Mouse (Mus musculus): Measurements from ENCODE around the gene Mre11a. TPM values are rescaled to one million over a fixed set of nuclear protein-coding genes. Genes with fewer than 3 reads are reported as not detected.

Gene Mre11a
- 5.7 and 6.2 TPM in 2 replicates for polyA plus RNA-seq (2012; rRNA removed)

DNA sequence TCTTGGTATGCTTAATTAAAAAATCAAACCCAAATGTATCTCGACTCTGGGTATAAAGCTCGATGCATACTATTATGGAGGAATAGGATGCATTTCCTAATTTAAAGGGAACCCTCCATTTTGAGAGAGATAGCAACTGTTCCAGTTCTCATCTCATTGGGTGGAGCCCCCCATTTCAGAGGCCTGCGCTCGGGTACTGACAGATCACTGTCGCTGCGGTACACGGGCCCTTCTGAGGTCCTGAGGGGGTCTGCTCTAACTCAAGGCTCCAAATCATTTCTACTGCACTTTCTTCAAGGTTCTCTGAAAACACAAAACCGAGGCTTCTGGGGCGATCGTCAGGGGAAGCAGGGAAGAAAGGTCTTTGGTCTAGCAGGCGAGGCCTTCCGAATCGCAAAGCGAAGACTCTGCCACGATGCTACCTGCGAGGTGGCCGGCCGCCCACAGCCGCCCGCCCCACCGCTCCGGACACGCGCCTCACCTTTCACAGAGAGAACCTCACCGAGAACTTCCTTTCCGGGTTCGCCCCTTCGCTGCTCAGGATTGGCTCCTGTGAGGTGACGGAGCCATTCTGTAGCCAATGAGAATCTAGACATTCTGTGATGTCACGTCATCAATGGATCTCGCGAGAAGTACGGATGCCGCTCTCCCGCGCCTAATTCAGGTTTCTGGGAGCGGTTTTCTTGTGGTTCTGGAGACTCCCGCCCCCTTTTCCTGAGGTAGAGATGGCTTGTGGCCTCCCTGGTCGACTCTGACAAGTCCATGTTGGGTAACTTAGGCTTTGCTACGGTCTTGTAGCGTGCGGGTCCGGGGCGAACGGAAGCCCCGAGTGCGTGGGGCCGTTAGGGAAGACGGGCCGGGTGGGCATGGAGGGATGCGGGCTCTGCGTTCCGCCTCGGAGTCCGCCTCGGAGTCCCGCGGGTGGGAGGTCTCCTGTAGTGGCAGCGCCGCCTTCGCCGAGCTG is at the start of gene Mre11a, which contains the start of gene Ankrd49:
Mre11a (plus strand) TSS at position 616 of the 964 bp plus-strand sequence.
Ankrd49 (minus strand) TSS at position 818 of the 964 bp plus-strand sequence.
- peak; percentile 92 to 96 for DNase-seq (ENCODE audit: extremely low spot score in 1 of 2, low spot score in 1 of 2)

DNA sequence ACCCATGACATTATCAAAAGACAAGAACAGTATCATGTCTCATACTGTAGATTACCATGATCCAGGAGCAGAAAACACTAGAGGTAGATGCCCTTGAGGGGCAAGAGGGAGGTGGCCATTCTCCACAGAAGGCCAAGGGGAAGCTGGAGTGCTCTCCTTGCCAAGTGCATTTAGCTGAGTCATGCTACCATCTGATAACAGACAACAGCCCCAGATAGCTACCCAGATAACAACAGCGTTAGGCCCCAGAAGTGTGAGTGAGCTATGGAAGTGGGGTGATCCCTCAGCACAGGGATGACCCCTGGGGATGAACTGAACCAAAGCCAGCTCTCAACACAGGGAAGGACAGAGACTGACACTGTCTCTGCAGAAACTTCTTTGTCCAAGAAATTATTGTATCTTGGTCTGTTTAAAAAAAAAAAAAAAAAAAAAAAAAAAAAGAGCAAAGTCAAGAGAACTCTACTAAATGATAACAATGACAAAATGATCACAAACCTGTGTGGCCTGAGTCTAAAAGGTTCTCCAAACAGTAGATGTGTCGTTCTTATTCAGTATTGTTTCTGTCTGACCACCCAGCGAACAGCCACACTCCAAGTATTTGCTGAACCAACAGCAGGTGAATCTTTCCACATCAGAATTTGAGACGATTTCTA is 44.8 kb upstream of the Mre11a start:
- no peak for DNase-seq (ENCODE audit: extremely low spot score in 1 of 2, low spot score in 1 of 2)

DNA sequence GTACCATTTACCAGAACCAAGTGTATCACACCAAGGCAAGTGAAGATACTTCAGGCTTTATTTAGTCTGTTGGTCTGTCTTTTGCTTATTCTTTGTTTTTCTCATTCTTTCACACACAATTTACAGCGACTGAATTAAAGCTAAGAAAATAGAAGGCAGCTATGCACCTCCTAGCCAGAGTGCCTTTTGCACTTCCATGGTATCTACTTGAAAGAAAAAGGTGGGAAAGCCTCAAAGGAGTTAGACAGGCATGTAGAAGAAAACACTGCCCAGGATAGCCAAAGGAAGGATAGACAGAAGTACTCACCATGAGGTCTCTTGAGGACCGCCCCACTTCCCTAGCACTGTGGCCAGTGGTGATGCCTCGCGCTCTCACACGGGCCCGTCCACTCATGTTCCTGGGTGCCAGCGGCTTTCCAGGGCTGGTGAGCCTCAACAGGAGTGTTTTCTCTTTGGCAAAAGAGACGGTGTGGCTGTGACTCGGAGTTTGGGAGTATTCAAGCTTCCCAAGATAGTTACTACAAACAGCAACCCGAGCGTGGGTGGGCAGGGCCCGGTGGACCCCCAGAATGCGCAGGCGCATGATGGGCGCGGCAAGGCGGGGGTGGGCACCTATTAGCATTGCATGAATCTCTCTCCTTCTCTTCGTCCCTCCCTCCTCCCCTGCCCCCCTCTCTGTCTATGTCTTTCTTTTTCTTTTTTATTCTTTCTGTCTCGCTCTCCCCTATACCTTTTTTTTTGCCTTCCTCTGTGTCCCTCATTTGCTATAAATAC is 44.1 kb upstream of the Mre11a start, which contains the start of gene Piwil4:
Piwil4 (minus strand) TSS at position 583 of the 774 bp plus-strand sequence.
- DNase-seq (ENCODE audit: extremely low spot score in 1 of 2, low spot score in 1 of 2) = no peak

DNA sequence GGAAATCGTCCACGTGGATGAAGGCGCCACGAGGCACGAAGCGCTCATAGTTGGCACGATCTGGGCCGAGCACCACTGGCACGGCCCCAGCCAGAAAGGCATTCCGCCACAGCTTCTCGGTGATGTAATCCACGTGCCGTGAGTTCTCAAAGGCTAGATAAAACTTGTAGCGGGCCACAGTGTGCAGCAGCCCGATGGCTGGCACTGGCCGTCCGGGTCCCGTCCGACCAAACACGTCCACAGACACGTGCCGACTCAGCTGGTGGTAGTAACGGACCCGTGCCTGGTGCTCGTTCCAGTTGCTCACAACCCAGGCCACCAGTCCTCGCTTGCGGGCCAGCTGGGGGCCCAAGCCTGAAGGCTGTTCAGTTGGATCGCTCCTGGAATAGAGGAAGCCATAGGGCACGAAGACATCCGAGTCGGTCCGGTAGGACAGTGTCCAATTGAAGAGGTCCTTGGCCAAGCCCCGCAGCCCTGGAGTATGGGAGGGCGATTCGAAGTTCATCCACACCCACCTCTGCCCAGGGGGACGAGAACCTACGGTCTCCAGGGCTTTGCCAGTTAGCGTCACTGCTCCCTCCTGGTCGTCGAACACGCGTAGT is 33.5 kb upstream of the Mre11a start:
- no peak for DNase-seq (ENCODE audit: extremely low spot score in 1 of 2, low spot score in 1 of 2)

DNA sequence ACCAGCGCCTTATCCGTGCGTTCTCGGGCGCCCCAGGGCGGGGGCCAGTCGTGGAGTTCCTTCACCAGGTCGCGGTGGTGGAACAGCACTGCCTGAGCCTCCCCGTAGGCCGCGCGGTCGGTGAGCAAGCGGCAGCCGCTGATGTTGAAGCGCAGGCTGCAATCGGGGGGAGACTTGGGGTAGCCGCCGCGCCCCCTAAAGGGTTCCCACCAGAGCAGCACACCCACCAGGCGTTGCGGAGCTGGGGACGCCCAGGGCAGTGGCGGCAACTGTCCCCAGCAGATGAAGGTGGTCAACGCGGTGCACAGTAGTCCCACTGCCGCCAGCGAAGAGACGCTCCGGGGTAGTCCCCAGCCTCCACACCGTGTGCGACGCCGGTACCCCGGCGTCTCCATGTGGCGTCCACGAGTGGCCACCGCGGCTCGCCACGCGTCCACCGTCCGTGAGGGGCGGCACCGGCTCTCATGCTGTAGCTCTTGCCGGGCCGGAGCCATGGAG is 32.9 kb upstream of the Mre11a start:
- DNase-seq (ENCODE audit: extremely low spot score in 1 of 2, low spot score in 1 of 2) = no peak

DNA sequence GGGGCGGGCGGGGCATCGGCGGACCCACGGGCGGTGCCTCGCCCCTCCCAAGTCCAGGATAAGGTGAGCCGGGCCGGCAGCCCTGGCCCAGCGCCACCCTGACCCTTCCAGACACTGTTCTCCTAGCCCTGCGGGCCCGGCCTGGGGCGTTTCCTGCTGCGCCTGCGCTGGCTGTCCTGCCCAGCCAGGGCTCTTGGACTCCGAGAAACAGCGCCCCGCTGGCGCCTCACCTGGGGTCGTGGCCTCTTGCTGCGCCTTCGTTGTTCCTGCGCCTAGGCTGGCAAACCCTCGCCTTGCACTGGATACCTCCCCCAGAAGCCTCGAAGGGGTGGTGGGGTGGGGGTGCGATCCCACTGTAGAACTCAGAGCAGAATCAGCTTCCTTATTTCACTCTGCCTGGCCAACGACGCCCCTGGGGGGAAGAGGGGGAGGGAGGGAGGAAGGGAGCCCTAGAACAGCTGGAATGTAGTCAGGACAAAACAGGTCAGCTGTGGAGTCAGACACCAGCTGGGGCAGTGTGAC is 32.4 kb upstream of the Mre11a start, which contains the start of gene Fut4:
Fut4 (minus strand) TSS at position 393 of the 522 bp plus-strand sequence.
- DNase-seq (ENCODE audit: extremely low spot score in 1 of 2, low spot score in 1 of 2) = no peak

DNA sequence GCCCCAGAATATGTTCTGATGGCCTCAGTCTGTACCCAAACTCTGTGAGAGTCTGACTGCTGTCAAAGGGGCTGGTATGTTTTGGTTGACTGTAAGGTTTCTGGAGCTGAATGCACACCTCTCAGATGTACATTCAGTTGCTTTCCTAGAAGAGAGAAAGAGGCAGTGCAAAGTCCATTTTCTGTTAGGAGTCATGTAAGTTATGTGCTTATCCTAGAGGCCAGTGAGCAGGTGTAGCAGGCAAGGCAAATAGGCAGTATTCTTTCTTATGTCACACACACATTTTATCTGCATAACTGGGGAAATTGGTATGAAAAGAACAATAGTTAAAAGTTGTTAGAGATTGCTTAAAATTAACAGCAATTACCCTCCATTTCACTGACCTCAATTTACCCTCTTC is 30.5 kb upstream of the Mre11a start:
- DNase-seq (ENCODE audit: extremely low spot score in 1 of 2, low spot score in 1 of 2) = no peak

DNA sequence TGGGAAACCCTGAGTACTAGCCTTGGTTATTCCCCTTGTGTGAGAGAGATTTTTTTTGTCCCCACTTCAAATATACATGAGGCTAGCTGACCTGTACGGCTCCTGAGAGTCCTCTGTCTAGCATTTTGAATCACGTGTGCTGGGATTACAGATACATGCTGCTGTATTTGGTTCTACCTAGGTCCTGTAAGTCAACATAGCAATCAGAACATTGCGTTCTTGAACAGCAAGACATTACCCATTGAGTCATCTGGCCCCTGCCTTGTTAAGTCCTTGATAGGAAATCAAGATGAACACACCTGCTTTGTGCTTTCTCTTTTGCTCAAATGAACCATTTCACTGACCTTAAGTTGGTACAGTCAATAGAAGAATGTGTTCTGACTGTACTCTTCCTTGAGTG is 30.0 kb upstream of the Mre11a start:
- DNase-seq (ENCODE audit: extremely low spot score in 1 of 2, low spot score in 1 of 2) = no peak

DNA sequence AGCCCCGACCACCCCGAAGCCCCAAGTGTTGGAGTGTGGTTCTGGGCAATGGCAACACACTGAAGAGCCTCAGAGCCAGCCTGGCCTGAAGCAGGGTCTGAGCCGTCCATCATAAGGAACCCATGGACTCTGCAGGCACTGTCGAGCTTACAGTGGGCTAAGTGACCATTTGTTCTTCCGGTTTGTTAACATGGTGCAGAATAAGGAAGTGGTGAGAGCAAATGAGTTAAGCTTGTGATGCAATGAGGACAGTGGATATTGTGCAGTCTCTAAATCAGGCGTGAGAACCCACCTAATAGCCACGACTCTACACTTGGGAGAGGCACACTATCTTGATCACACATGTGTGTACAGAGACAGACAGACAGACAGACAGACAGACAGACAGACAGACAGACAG is 25.9 kb upstream of the Mre11a start:
- DNase-seq (ENCODE audit: extremely low spot score in 1 of 2, low spot score in 1 of 2) = no peak

DNA sequence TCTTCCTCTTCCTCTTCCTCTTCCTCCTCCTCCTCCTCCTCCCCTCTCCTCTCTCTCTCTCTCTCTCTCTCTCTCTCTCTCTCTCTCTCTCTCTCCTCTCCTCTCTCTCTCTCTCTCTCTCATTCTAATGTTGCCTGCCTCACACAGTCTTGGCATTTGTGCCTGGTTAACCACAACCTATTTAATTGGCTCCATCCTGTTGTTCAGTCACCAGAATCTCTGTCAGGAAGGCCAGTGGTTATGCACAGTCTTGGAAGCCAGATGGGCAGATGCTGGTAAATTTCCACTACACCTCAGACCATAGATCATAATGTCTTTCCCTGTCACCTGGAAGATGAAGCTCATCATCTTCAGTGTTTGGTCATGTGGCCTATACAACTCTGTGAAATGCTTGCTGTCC is 25.2 kb upstream of the Mre11a start:
- DNase-seq (ENCODE audit: extremely low spot score in 1 of 2, low spot score in 1 of 2) = no peak

DNA sequence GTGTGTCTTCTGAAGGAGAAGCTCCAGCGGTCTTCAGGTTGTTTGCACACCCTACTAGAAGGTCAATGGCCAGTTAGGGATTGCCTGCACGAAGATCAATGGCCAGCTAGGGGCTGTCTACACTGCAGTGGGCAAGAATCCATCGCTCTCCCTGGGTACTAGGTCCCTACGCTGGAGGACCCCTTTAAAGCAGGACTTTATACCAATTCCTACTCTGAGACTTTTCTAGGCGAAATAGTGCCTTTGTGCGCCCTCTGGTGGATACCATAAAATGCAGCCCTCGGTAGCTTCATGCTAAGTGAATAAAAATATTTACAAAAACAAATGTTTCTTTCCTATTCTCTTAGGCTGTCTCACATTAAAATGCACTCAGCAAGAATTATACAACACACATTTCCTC is 19.7 kb upstream of the Mre11a start:
- peak in 1 of 2 experiments; percentile 78 for DNase-seq (ENCODE audit: extremely low spot score in 1 of 2, low spot score in 1 of 2)

DNA sequence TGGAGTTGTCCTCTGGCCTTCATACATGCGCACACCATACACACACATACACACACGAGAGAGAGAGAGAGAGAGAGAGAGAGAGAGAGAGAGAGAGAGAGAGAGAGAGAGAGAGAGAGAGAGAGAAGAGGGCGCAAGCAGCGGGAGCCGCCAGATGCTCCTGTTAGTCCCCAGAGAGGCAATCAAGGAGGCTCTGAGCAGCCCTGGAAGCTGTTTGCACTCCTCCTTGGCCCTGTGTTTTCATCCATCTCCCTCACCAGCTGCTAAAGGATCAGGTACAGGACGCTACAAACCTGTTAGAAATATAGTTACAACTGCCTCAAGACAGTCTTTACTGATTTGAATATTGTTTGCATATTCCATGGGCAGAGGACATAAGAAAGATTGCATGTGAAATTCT is 14.6 kb upstream of the Mre11a start:
- no peak for DNase-seq (ENCODE audit: extremely low spot score in 1 of 2, low spot score in 1 of 2)

DNA sequence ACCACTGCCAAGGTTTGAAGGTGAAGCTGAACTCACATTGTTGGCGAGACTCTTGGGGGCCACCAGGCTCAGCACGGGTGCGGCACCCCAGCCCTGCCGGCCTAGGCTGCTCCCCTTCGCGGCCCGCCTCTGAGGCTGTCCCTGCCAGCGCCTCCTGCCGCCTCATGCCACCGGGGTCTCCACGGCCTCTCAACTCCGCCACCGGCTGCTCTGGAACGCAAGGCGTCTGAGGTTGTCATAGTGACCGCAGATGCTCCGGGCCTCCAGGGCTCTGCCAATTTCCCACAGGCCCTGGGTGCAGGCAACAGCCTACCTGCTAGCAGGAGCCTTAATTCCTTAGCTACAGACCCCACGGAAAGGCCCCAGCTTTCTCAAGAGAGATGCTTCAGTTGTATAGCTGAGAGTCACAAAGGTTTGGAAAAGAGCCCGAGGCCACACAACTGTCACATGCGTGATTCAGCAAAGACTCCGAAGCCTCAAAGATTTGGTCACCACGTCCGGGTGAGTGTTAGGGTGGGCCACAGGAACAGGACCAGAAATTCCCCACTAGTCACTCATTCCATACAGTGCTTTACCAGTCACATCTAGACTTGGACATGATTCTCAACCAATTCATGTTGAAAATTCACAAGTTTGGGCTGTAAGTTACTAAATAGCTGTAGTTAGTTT is 13.5 kb upstream of the Mre11a start, which contains the start of gene 1700012B09Rik:
1700012B09Rik (minus strand) TSS at position 228 of the 669 bp plus-strand sequence.
- no peak for DNase-seq (ENCODE audit: extremely low spot score in 1 of 2, low spot score in 1 of 2)

DNA sequence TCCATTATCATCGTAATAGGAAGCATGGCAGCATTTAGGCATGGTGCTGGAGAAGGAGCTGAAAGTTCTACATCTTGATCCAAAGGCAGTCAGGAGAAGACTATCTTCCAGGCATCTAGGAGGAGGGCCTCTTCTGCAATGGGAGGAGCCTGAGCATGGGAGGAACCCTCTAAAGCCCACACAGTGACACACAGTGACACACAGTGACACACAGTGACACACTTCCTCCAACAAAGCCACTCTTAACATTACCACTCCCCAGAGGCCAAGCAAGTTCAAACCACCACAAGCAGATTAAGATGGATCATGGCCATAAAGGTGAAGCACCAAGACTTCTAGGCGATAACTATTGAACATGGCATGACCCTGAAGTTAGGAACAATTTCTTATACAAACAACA is 12.4 kb upstream of the Mre11a start:
- DNase-seq (ENCODE audit: extremely low spot score in 1 of 2, low spot score in 1 of 2) = no peak

DNA sequence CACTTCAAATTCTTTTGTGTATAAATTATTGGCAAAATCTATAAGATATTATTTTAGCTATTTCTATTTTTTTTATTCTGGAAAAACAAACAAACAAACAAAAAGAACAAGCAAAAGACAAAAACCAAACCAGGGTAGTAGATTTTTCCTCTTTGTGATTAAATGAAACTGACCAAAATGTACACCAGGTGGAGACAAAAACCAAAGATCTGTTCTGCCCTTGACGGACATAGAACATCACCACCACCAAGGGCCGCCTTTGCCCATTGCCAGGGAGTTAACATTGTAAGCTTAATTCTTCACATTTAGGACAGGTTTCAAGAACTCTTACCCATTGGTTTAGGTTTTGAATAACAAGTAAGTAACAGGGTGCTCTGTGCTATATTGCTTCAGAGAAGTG is 10.6 kb upstream of the Mre11a start:
- DNase-seq (ENCODE audit: extremely low spot score in 1 of 2, low spot score in 1 of 2) = peak in 1 of 2 experiments; percentile 28

DNA sequence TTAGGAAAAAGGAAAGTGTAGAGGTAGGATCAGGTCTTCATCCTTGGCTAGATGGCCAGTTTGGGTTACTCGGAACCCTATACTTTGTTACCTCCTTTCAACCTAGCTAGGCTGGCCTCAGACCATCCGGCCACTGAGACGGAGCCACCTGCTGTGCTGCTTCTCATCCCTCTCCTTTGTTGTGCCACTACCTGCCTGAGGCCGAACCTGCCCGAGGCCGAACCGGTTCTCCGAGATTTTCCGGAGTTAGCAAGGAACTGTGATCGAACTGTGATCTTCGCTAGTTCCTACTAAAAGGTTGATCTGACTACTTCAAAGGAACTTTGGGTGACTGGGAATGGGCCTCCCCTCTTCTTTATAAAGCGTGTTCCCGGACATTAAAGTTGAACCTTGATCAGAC is 6.1 kb upstream of the Mre11a start:
- DNase-seq (ENCODE audit: extremely low spot score in 1 of 2, low spot score in 1 of 2) = no peak

DNA sequence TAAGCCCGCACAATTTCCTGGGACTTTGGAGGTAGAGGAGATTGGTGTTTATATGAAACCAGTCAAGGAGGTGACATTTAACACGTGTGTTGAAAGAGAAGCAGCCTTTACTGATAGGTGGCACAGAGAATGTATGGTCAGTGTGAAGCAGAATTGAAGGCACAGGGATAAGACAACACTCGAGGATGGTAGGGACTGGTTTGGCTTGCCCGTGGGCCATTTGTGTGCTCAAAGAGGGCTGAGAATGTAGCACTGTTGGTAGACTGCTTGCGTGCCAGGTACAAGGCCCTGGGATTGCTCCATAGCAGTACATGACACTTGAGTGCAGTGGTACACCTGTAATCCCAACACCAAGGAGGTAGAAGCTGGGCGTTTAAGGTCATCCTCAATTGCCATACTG is 2.9 kb downstream of the Mre11a start:
- no peak for DNase-seq (ENCODE audit: extremely low spot score in 1 of 2, low spot score in 1 of 2)

DNA sequence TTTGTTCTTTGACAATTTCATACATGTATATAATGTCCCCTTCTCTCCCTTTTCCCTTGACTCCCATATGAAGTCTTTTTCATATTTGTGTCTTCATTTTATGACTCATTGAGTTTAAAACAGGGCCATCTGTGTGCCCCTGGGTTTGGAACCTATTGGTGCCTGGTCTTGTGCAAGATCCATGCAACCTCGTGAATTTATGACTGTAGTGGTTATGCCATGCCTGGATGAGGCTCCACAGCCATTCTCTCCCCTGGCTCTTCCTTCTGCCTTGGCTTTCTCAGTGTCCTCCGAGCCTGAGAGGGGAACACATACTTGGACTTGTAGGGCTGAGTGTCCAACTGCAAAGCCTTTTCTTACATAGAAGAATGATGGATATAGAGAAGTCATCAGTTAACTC is 21.3 kb downstream of the Mre11a start:
- no peak for DNase-seq (ENCODE audit: extremely low spot score in 1 of 2, low spot score in 1 of 2)

DNA sequence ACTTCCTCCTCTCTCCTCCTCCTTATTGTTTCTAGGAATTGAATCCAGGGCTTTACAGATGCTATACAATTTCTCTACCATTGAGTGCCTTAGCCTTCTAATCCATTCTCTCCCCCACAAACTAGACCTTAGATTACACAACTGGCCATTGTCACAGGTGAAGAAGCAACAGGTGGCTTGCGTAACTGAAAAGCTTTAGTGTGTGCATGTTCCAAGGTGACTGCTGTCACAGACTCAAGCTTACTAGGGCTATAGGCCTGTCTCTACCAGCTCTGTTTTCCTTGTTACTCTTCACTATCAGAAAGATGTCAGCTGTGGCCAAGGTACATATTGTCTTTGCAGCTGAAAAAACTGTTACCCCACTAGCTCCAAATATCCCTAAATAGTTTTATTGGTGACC is 22.3 kb downstream of the Mre11a start:
- DNase-seq (ENCODE audit: extremely low spot score in 1 of 2, low spot score in 1 of 2) = no peak
